Mouse (Mus musculus) embryonic facial prominence, embryonic 12.5 days (tissue): ENCODE measurements around the gene Ccdc177. TPM values are rescaled to one million over a fixed set of nuclear protein-coding genes. Genes with fewer than 3 reads are reported as not detected.

Experiments used
- ATAC-seq: fragments of 200-750 bp; cut with Nextera tagmentation; 2 replicates; pipeline ENCODE4 v1.8.0; 2017; ENCODE audit not compliant: insufficient number of reproducible peaks, insufficient read depth, low FRiP score, low TSS enrichment
- H3K27ac ChIP-seq: fragments of 300-500 bp; sonication (generic); 2 replicates; pipeline ENCODE4 v1.5.1; 2016; ENCODE audit warnings: mild to moderate bottlenecking
- H3K27me3 ChIP-seq: fragments of 300-500 bp; sonication (generic); 2 replicates; pipeline ENCODE4 v1.6.1; 2016; ENCODE audit warnings: mild to moderate bottlenecking, moderate library complexity
- H3K36me3 ChIP-seq: fragments of 300-500 bp; sonication (generic); 2 replicates; pipeline ENCODE4 v1.6.1; 2016; ENCODE audit warnings: mild to moderate bottlenecking
- H3K4me1 ChIP-seq: fragments of 300-500 bp; sonication (generic); 2 replicates; pipeline ENCODE4 v1.6.1; 2016
- H3K4me2 ChIP-seq: fragments of 300-500 bp; sonication (generic); replicated peaks from 2 replicates; pipeline ENCODE4 v1.6.1; 2016; ENCODE audit warnings: mild to moderate bottlenecking, moderate library complexity
- H3K4me3 ChIP-seq: fragments of 300-500 bp; sonication (generic); 2 replicates; pipeline ENCODE4 v1.5.1; 2016; ENCODE audit warnings: mild to moderate bottlenecking
- H3K9ac ChIP-seq: fragments of 300-500 bp; sonication (generic); 2 replicates; pipeline ENCODE4 v1.6.1; 2016; ENCODE audit warnings: mild to moderate bottlenecking, moderate library complexity
- H3K9me3 ChIP-seq: fragments of 300-500 bp; sonication (generic); 2 replicates; pipeline ENCODE4 v1.6.1; 2016; ENCODE audit warnings: mild to moderate bottlenecking, moderate library complexity
- WGBS: fragments of 180-500 bp; shearing (Covaris S2); methylation state at CpG from one replicate; pipeline ENCODE4 v1.1.7; 2016; 5-methylcytosine and 5-hydroxymethylcytosine counted together
- polyA plus RNA-seq: library from polyadenylated mRNA; unstranded; fragments of >200 nt; fragmentation: Nextera tagmentation; extraction: Ambion mirVana; gene quantifications from 2 replicates; pipeline ENCODE4 v1.2.1, GENCODE M21; 2016

Ccdc177 gene
- 1.4 TPM in 2 replicates for polyA plus RNA-seq

- peak within 1 kb of the TSS; percentile 90 for H3K4me2 ChIP-seq
- H3K27me3 ChIP-seq, result peaks cover 48% of the 10 kb centered on the region
- 0% methylated on average over 24 of the region's 24 CpGs for WGBS
- H3K4me3 ChIP-seq, result peak within 1 kb of the TSS; percentile 55
- peaks cover 26% of the 10 kb centered on the region for H3K4me1 ChIP-seq
- peak within 1 kb of the TSS; percentile 64 for H3K9ac ChIP-seq
- H3K36me3 ChIP-seq, result no peaks in the 10 kb centered on the region
- no peaks in the 10 kb centered on the region for H3K9me3 ChIP-seq
- 0 out of 2 replicates have a peak, but pooled peaks have one; percentile 31 for ATAC-seq
- peak within 1 kb of the TSS; percentile 64; the same call in 1 of the 2 replicates for H3K27ac ChIP-seq
Measured at GRCm38 (mm10) chr12:80760396-80760801, at the start of gene Ccdc177. Gene Ccdc177 (minus strand): TSS chr12:80760687.

GRCm38 (mm10) chr12:80810005-80810404 is 49.5 kb upstream of the Ccdc177 start:
- Histone ChIP-seq H3K9ac (no peak overlapping the region), H3K4me1 (peaks cover 13% of the 10 kb centered on the region), H3K9me3 (no peaks in the 10 kb centered on the region), H3K4me3 (no peak overlapping the region), H3K27ac (no peak overlapping the region), H3K36me3 (no peaks in the 10 kb centered on the region), H3K27me3 (no peaks in the 10 kb centered on the region), H3K4me2 (no peak overlapping the region)
- no peak for ATAC-seq
- 74% methylated on average over 2 of the region's 2 CpGs for WGBS

DNA sequence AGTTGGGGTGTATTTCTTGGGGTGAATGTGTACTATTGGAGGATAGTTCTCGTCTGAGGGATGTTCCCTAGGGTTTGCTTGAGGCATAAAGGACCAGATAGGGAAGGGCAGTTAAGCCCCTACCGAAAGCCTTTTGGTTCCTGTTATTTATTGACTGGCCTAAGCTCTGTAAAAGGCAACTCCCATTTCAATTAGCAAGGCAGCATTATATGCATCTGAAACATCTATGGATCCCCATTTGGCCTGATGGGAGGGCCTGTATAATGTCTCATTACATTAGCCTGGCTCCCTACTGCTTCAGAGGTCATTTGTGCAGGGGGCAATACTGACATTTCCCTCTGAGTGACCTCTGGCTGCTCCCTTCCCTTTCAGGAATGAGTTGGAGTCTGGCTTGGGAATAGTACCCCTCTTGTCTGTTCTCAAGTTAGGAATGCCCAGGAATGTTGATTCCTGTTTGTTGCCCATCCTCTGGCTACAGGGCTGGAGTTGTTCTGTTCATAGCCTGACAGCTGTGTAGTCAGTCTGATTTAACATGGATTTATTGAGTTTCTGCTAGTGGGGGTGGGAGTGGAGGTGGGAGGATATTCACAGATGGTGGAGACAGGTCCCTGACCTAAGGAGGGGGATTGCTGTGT is 47.1 kb upstream of the Ccdc177 start:
- ATAC-seq, result no peak

DNA sequence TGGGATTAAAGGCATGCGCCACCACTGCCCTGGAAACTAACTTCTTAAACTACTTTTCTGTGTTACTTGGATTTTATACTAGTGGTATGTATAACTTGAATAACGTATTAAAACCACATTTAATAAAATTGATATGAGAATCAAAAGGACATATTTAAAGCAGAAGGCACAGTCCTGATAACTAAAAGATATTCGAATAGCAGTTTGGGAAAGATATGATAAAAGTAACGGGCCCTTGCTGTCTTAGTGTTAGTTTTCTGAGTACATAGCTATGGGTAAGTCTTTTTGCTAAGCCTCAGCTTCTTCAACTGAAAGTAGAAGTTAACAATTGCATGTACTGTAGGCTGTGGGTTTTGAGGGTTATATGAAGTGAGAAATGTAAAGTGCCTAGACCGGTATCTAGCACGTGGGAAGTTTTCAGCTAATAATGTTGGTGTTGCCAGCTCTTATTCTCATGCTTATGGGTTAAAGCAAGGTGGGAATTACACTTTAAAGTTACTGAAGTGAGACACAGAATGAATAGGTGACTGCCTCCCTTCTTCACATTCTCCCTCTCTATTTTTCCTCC is 44.5 kb upstream of the Ccdc177 start:
- Histone ChIP-seq H3K9me3 (no peaks in the 10 kb centered on the region), H3K4me3 (no peak overlapping the region), H3K27ac (no peak overlapping the region), H3K4me1 (peaks cover 6% of the 10 kb centered on the region), H3K4me2 (no peak overlapping the region), H3K9ac (no peak overlapping the region), H3K27me3 (no peaks in the 10 kb centered on the region), H3K36me3 (no peaks in the 10 kb centered on the region)
- ATAC-seq, result no peak
- WGBS, result 89% methylated on average over 6 of the region's 6 CpGs

More for the DNA sequence above, 47.1 kb upstream of the Ccdc177 start:
- Histone ChIP-seq H3K27ac (no peak overlapping the region), H3K4me2 (no peak overlapping the region), H3K4me1 (peaks cover 13% of the 10 kb centered on the region), H3K4me3 (no peak overlapping the region), H3K36me3 (no peaks in the 10 kb centered on the region), H3K9ac (no peak overlapping the region), H3K27me3 (no peaks in the 10 kb centered on the region), H3K9me3 (no peaks in the 10 kb centered on the region)
- WGBS, result 33% methylated on average over 2 of the region's 2 CpGs

DNA sequence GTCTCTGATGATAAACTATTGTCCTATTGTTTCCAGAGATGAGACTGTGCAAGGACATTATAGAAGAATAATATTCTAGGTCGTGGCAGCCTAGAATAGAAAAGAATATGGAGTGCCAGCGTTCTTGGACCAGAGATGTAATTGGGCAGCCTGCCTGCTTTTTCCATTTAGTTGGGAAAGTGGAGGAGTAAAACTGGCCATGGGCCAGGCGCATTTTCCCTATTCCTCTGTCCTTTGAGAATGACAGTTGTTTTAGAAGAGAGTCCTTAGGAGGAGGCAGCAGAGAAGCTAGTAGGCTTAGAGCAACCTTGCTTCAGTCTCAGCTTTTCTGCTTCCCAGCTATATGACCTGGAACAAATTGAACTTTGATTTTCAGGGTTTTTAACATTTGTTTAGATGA is 43.4 kb upstream of the Ccdc177 start:
- ATAC-seq, result no peak
- Histone ChIP-seq H3K4me3 (no peak overlapping the region), H3K36me3 (no peaks in the 10 kb centered on the region), H3K9me3 (no peaks in the 10 kb centered on the region), H3K4me2 (no peak overlapping the region), H3K27ac (no peak overlapping the region), H3K9ac (no peak overlapping the region), H3K27me3 (no peaks in the 10 kb centered on the region), H3K4me1 (peaks cover 6% of the 10 kb centered on the region)
- 68% methylated on average over 3 of the region's 3 CpGs for WGBS

DNA sequence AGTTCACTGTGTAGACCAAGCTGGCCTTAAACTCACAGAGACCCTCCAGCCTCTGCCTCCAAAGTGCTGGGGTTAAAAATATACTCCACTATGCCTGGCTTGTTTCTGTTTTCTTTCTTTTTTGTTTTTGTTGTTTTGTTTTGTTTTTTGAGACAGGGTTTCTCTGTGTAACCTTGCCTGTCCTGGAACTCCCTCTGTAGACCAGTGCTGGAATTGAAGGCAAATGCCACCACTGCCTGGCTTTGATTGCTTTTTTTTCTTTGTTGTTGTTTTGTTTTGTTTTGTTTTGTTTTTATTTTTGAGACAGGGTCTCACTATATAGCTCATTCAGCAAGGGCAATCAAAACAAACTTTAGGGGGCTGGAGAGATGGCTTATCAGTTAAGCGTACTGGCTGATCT is 41.0 kb upstream of the Ccdc177 start:
- ATAC-seq, result no peak
- no peak overlapping the region for H3K9ac ChIP-seq
- H3K36me3 ChIP-seq, result no peaks in the 10 kb centered on the region
- no peaks in the 10 kb centered on the region for H3K27me3 ChIP-seq
- no peaks in the 10 kb centered on the region for H3K9me3 ChIP-seq
- 92% methylated on average over 1 of the region's 1 CpGs for WGBS
- no peaks in the 10 kb centered on the region for H3K4me1 ChIP-seq
- no peak overlapping the region for H3K27ac ChIP-seq
- H3K4me3 ChIP-seq, result no peak overlapping the region
- no peak overlapping the region for H3K4me2 ChIP-seq

GRCm38 (mm10) chr12:80800156-80800555 is 39.7 kb upstream of the Ccdc177 start:
- 95% methylated on average over 3 of the region's 3 CpGs for WGBS
- H3K4me1 ChIP-seq, result no peaks in the 10 kb centered on the region
- no peaks in the 10 kb centered on the region for H3K9me3 ChIP-seq
- no peak overlapping the region for H3K27ac ChIP-seq
- H3K27me3 ChIP-seq, result no peaks in the 10 kb centered on the region
- H3K4me3 ChIP-seq, result no peak overlapping the region
- ATAC-seq, result no peak
- no peaks in the 10 kb centered on the region for H3K36me3 ChIP-seq
- no peak overlapping the region for H3K4me2 ChIP-seq
- no peak overlapping the region for H3K9ac ChIP-seq

GRCm38 (mm10) chr12:80798271-80798670 is 37.8 kb upstream of the Ccdc177 start:
- no peak overlapping the region for H3K9ac ChIP-seq
- H3K4me1 ChIP-seq, result no peaks in the 10 kb centered on the region
- H3K36me3 ChIP-seq, result no peaks in the 10 kb centered on the region
- H3K27me3 ChIP-seq, result no peaks in the 10 kb centered on the region
- H3K27ac ChIP-seq, result no peak overlapping the region
- H3K4me2 ChIP-seq, result no peak overlapping the region
- H3K9me3 ChIP-seq, result no peaks in the 10 kb centered on the region
- no peak overlapping the region for H3K4me3 ChIP-seq
- ATAC-seq, result no peak

- WGBS, result 73% methylated on average over 2 of the region's 2 CpGs
- H3K9ac ChIP-seq, result no peak overlapping the region
- no peaks in the 10 kb centered on the region for H3K9me3 ChIP-seq
- no peak overlapping the region for H3K4me2 ChIP-seq
- no peak for ATAC-seq
- H3K4me1 ChIP-seq, result peaks cover 6% of the 10 kb centered on the region
- H3K27me3 ChIP-seq, result no peaks in the 10 kb centered on the region
- no peak overlapping the region for H3K4me3 ChIP-seq
- no peak overlapping the region for H3K27ac ChIP-seq
- H3K36me3 ChIP-seq, result no peaks in the 10 kb centered on the region
Measured at GRCm38 (mm10) chr12:80794935-80795785, 34.7 kb upstream of the Ccdc177 start.

GRCm38 (mm10) chr12:80794522-80794921 is 34.0 kb upstream of the Ccdc177 start:
- WGBS, result 91% methylated on average over 4 of the region's 4 CpGs
- Histone ChIP-seq H3K4me3 (no peak overlapping the region), H3K27ac (no peak overlapping the region), H3K9ac (no peak overlapping the region), H3K36me3 (no peaks in the 10 kb centered on the region), H3K27me3 (no peaks in the 10 kb centered on the region), H3K4me2 (no peak overlapping the region), H3K9me3 (no peaks in the 10 kb centered on the region), H3K4me1 (peaks cover 11% of the 10 kb centered on the region)
- no peak for ATAC-seq

GRCm38 (mm10) chr12:80793535-80793934 is 33.0 kb upstream of the Ccdc177 start:
- ATAC-seq, result no peak
- Histone ChIP-seq H3K4me2 (no peak overlapping the region), H3K9me3 (no peaks in the 10 kb centered on the region), H3K4me3 (no peak overlapping the region), H3K27me3 (no peaks in the 10 kb centered on the region), H3K4me1 (peaks cover 11% of the 10 kb centered on the region), H3K27ac (no peak overlapping the region), H3K9ac (no peak overlapping the region), H3K36me3 (no peaks in the 10 kb centered on the region)
- WGBS, result 81% methylated on average over 1 of the region's 1 CpGs

GRCm38 (mm10) chr12:80792867-80793266 is 32.4 kb upstream of the Ccdc177 start:
- H3K4me2 ChIP-seq, result no peak overlapping the region
- WGBS, result 78% methylated on average over 5 of the region's 5 CpGs
- no peak overlapping the region for H3K4me3 ChIP-seq
- no peak for ATAC-seq
- H3K27me3 ChIP-seq, result no peaks in the 10 kb centered on the region
- no peaks in the 10 kb centered on the region for H3K9me3 ChIP-seq
- H3K27ac ChIP-seq, result no peak overlapping the region
- H3K4me1 ChIP-seq, result peaks cover 11% of the 10 kb centered on the region
- no peaks in the 10 kb centered on the region for H3K36me3 ChIP-seq
- H3K9ac ChIP-seq, result no peak overlapping the region
